Mouse (Mus musculus) embryonic facial prominence, embryonic 13.5 days (tissue): ENCODE results near the gene Peli1. TPM values are rescaled to one million over a fixed set of nuclear protein-coding genes. Genes with fewer than 3 reads are reported as not detected.

Source experiments
- ATAC-seq: fragments of 200-750 bp; cut with Nextera tagmentation; 2 replicates; pipeline ENCODE4 v1.8.0; 2017; ENCODE audit warnings: low read depth; ENCODE audit not compliant: insufficient number of reproducible peaks, insufficient read depth, low FRiP score, low TSS enrichment
- H3K27ac ChIP-seq: fragments of 300-500 bp; sonication (generic); 2 replicates; pipeline ENCODE4 v1.5.1; 2015; ENCODE audit warnings: moderate library complexity, mild to moderate bottlenecking, inconsistent platforms
- H3K27me3 ChIP-seq: fragments of 300-500 bp; sonication (generic); 2 replicates; pipeline ENCODE4 v1.6.1; 2015; ENCODE audit warnings: mild to moderate bottlenecking, inconsistent platforms
- H3K36me3 ChIP-seq: fragments of 300-500 bp; sonication (generic); 2 replicates; pipeline ENCODE4 v1.6.1; 2015; ENCODE audit warnings: mild to moderate bottlenecking, inconsistent platforms
- H3K4me1 ChIP-seq: fragments of 300-500 bp; sonication (generic); 2 replicates; pipeline ENCODE4 v1.6.1; 2015; ENCODE audit warnings: inconsistent platforms
- H3K4me2 ChIP-seq: fragments of 300-500 bp; sonication (generic); 2 replicates; pipeline ENCODE4 v1.6.1; 2015; ENCODE audit warnings: moderate library complexity, mild to moderate bottlenecking, inconsistent platforms
- H3K4me3 ChIP-seq: fragments of 300-500 bp; sonication (generic); 2 replicates; pipeline ENCODE4 v1.5.1; 2015; ENCODE audit warnings: mild to moderate bottlenecking, inconsistent platforms
- H3K9ac ChIP-seq: fragments of 300-500 bp; sonication (generic); 2 replicates; pipeline ENCODE4 v1.6.1; 2015; ENCODE audit warnings: mild to moderate bottlenecking, inconsistent platforms
- H3K9me3 ChIP-seq: fragments of 300-500 bp; sonication (generic); 2 replicates; pipeline ENCODE4 v1.6.1; 2016; ENCODE audit warnings: inconsistent platforms
- WGBS: fragments of 180-500 bp; shearing (Covaris S2); methylation state at CpG from one replicate; pipeline ENCODE4 v1.1.7; 2015; ENCODE audit warnings: mixed read lengths; 5-methylcytosine and 5-hydroxymethylcytosine counted together
- polyA plus RNA-seq: library from polyadenylated mRNA; unstranded; fragments of >200 nt; fragmentation: Nextera tagmentation; extraction: Ambion mirVana; gene quantifications from 2 replicates; pipeline ENCODE4 v1.2.1, GENCODE M21; 2015

Peli1 gene
- polyA plus RNA-seq, 1 experiment from 2014 or later: 48.8 TPM

GRCm38 (mm10) chr11:21061431-21061830 is 29.7 kb upstream of the Peli1 start:
- Histone ChIP-seq H3K27ac (no peak overlapping the region), H3K36me3 (no peaks in the 10 kb centered on the region), H3K27me3 (no peaks in the 10 kb centered on the region), H3K4me2 (no peak overlapping the region), H3K9me3 (no peaks in the 10 kb centered on the region), H3K4me3 (no peak overlapping the region), H3K4me1 (0 out of 2 replicates have a peak, but pooled peaks cover 5% of the 10 kb centered on the region), H3K9ac (no peak overlapping the region)
- WGBS: 83% methylated on average over 8 of the region's 8 CpGs
- no peak for ATAC-seq

DNA sequence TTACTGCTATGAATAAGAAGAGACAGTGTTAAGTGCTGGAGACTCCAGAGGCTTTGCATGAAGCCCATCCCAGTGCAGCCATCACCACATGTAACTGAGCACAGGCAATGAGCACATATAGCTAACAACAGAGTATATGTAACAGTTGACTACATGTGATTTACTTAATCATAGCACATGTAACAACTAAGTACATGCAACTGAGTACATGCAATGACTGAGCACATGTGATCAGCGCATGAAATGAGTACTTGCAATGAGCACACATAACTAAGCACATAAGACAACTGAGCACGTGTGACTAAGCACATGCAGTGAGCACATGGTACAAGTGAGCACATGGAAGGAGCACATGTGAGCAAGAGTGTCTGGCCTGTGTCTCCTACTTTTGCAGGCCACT is 29.0 kb upstream of the Peli1 start:
- 94% methylated on average over 2 of the region's 2 CpGs for WGBS
- ATAC-seq: no peak
- no peak overlapping the region for H3K4me3 ChIP-seq
- no peak overlapping the region for H3K4me2 ChIP-seq
- no peaks in the 10 kb centered on the region for H3K27me3 ChIP-seq
- H3K9me3 ChIP-seq: no peaks in the 10 kb centered on the region
- no peaks in the 10 kb centered on the region for H3K36me3 ChIP-seq
- H3K4me1 ChIP-seq: 0 out of 2 replicates have a peak, but pooled peaks cover 5% of the 10 kb centered on the region
- H3K9ac ChIP-seq: no peak overlapping the region
- no peak overlapping the region for H3K27ac ChIP-seq

GRCm38 (mm10) chr11:21063271-21063670 is 27.8 kb upstream of the Peli1 start:
- no peaks in the 10 kb centered on the region for H3K36me3 ChIP-seq
- no peak overlapping the region for H3K9ac ChIP-seq
- H3K4me1 ChIP-seq: 0 out of 2 replicates have a peak, but pooled peaks cover 5% of the 10 kb centered on the region
- H3K4me3 ChIP-seq: no peak overlapping the region
- H3K27me3 ChIP-seq: no peaks in the 10 kb centered on the region
- no peak overlapping the region for H3K27ac ChIP-seq
- no peaks in the 10 kb centered on the region for H3K9me3 ChIP-seq
- no peak for ATAC-seq
- WGBS: 80% methylated on average over 3 of the region's 3 CpGs
- H3K4me2 ChIP-seq: no peak overlapping the region

DNA sequence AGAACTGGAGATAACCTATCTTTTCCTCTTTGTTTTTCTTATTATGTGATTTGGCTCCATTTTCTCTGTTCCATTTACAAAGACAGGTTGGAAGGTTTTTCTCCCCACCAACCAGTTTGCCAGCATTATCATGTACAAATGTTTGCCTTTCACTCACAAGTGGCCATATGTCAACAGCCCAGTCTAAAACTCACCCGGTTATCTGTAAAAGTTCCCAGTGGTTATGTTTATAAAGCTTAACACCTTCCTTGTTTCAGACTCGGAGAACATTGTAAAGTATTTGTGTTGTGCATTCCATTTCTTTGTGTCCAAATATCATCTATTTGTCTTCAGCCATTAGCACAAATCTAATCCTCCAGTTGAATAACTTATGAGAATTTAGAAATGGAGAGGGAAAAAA is 11.7 kb upstream of the Peli1 start:
- H3K9me3 ChIP-seq: no peaks in the 10 kb centered on the region
- H3K27ac ChIP-seq: no peak overlapping the region
- no peak overlapping the region for H3K4me2 ChIP-seq
- 83% methylated on average over 2 of the region's 2 CpGs for WGBS
- no peak for ATAC-seq
- no peaks in the 10 kb centered on the region for H3K4me1 ChIP-seq
- H3K9ac ChIP-seq: no peak overlapping the region
- H3K36me3 ChIP-seq: no peaks in the 10 kb centered on the region
- no peaks in the 10 kb centered on the region for H3K27me3 ChIP-seq
- no peak overlapping the region for H3K4me3 ChIP-seq

GRCm38 (mm10) chr11:21079851-21080362 is 11.2 kb upstream of the Peli1 start:
- Histone ChIP-seq H3K27me3 (no peaks in the 10 kb centered on the region), H3K27ac (no peak overlapping the region), H3K4me2 (no peak overlapping the region), H3K4me1 (no peaks in the 10 kb centered on the region), H3K9me3 (no peaks in the 10 kb centered on the region), H3K36me3 (no peaks in the 10 kb centered on the region), H3K4me3 (no peak overlapping the region), H3K9ac (no peak overlapping the region)
- no peak for ATAC-seq
- 57% methylated on average over 3 of the region's 3 CpGs for WGBS

DNA sequence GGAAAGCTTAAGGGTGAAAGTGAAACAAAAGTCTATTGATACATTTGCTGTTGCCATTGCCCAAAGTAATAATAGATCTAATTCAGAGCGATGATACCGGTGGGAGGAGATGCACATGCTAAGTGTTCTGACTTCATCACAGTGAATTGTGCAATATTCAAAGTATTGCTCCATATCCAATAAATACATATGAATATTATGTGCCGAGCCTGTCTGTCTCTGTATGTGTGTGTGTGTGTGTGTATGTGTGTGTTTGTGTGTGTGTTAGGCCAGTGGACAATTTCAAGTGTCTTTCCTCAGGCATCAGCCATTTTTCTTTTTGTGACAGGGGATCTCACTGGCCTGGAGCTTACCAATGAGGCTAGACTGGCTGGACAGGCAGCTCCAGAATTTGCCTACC is 9.9 kb upstream of the Peli1 start:
- 83% methylated on average over 3 of the region's 3 CpGs for WGBS
- no peak overlapping the region for H3K9ac ChIP-seq
- no peaks in the 10 kb centered on the region for H3K9me3 ChIP-seq
- ATAC-seq: no peak
- no peaks in the 10 kb centered on the region for H3K36me3 ChIP-seq
- H3K27me3 ChIP-seq: no peaks in the 10 kb centered on the region
- no peaks in the 10 kb centered on the region for H3K4me1 ChIP-seq
- no peak overlapping the region for H3K27ac ChIP-seq
- H3K4me2 ChIP-seq: no peak overlapping the region
- no peak overlapping the region for H3K4me3 ChIP-seq

GRCm38 (mm10) chr11:21082711-21083110 is 8.4 kb upstream of the Peli1 start:
- no peaks in the 10 kb centered on the region for H3K9me3 ChIP-seq
- no peaks in the 10 kb centered on the region for H3K36me3 ChIP-seq
- H3K4me3 ChIP-seq: no peak overlapping the region
- H3K9ac ChIP-seq: no peak overlapping the region
- H3K4me2 ChIP-seq: no peak overlapping the region
- H3K27me3 ChIP-seq: no peaks in the 10 kb centered on the region
- 37% methylated on average over 2 of the region's 2 CpGs for WGBS
- ATAC-seq: no peak
- no peaks in the 10 kb centered on the region for H3K4me1 ChIP-seq
- H3K27ac ChIP-seq: no peak overlapping the region

- 39% methylated on average over 2 of the region's 2 CpGs for WGBS
- no peak overlapping the region for H3K4me3 ChIP-seq
- ATAC-seq: no peak
- no peaks in the 10 kb centered on the region for H3K9me3 ChIP-seq
- no peak overlapping the region for H3K4me2 ChIP-seq
- H3K36me3 ChIP-seq: no peaks in the 10 kb centered on the region
- no peak overlapping the region for H3K9ac ChIP-seq
- H3K27me3 ChIP-seq: no peaks in the 10 kb centered on the region
- H3K4me1 ChIP-seq: peaks cover under 1% of the 10 kb centered on the region
- no peak overlapping the region for H3K27ac ChIP-seq
Observed at GRCm38 (mm10) chr11:21088356-21088755, 2.7 kb upstream of the Peli1 start.

DNA sequence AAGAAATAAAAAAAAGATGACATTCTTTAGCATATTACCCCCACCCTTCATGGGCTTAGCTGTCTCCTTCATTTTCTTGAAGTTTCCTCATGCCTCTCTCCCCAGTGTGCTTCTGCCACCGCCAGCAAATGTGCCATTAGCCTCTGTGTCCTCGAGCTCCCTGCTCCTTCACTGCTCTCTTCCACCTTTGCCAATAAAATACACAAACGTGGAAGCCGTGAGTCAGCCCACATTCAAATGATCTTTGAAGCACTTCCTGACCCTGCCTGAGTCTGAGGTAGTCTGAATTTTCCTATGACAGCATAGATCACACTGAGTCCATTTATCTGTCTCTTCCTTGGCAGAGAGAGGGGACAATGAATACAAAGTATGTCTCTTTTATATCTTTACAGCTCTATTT is 1.5 kb upstream of the Peli1 start:
- Histone ChIP-seq H3K9ac (no peak overlapping the region), H3K4me3 (no peak overlapping the region), H3K4me1 (peaks cover 11% of the 10 kb centered on the region), H3K27ac (no peak overlapping the region), H3K9me3 (no peaks in the 10 kb centered on the region), H3K36me3 (no peaks in the 10 kb centered on the region), H3K27me3 (no peaks in the 10 kb centered on the region), H3K4me2 (no peak overlapping the region)
- no peak for ATAC-seq
- WGBS: 57% methylated on average over 4 of the region's 4 CpGs

- H3K4me1 ChIP-seq: peaks cover 13% of the 10 kb centered on the region
- under 1% methylated on average over 99 of the region's 99 CpGs for WGBS
- H3K27ac ChIP-seq: peak overlapping the region; percentile 99
- no peaks in the 10 kb centered on the region for H3K9me3 ChIP-seq
- H3K27me3 ChIP-seq: no peaks in the 10 kb centered on the region
- H3K4me3 ChIP-seq: peak overlapping the region; percentile 83
- ATAC-seq: peak; percentile 64; the same call in 1 of the 2 replicates
- H3K9ac ChIP-seq: peak overlapping the region; percentile 98
- H3K4me2 ChIP-seq: peak overlapping the region; percentile 71
- no peaks in the 10 kb centered on the region for H3K36me3 ChIP-seq
Observed at GRCm38 (mm10) chr11:21091428-21092405, 626 bp downstream of the Peli1 start.

GRCm38 (mm10) chr11:21092621-21093020 is 1.5 kb downstream of the Peli1 start:
- no peaks in the 10 kb centered on the region for H3K36me3 ChIP-seq
- H3K4me1 ChIP-seq: peaks cover 13% of the 10 kb centered on the region
- H3K27ac ChIP-seq: no peak overlapping the region
- peak overlapping the region; percentile 83 for H3K4me3 ChIP-seq
- 8% methylated on average over 7 of the region's 7 CpGs for WGBS
- no peaks in the 10 kb centered on the region for H3K27me3 ChIP-seq
- ATAC-seq: no peak
- H3K4me2 ChIP-seq: peak overlapping the region; percentile 71
- H3K9ac ChIP-seq: peak overlapping the region; percentile 60
- no peaks in the 10 kb centered on the region for H3K9me3 ChIP-seq
